Mouse (Mus musculus): ENCODE results near the gene Pcca.
A peak's percentile ranks its signal among the peaks of the same experiment; 100 is the strongest.

Pcca gene

DNA sequence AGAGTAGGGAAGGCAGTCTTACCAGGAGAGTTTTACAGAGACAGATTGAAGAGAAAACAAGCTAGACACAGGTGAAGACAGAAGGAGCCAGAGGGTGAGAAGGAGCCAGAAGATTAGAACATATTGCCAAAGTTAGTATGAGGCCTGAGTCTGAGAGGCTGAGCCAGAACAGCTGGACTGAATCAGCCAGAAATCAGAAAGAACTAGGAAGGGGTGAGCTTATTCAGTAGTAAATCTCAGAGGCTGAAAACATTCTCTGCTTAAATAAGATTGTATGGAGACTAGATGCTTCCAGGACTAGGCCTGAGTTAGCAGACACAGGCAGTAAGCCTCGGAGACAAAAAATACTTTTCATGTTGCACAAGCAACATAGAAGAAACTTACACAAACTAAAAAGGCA is 325.7 kb downstream of the Pcca start:
- DNase-seq, result no peak

DNA sequence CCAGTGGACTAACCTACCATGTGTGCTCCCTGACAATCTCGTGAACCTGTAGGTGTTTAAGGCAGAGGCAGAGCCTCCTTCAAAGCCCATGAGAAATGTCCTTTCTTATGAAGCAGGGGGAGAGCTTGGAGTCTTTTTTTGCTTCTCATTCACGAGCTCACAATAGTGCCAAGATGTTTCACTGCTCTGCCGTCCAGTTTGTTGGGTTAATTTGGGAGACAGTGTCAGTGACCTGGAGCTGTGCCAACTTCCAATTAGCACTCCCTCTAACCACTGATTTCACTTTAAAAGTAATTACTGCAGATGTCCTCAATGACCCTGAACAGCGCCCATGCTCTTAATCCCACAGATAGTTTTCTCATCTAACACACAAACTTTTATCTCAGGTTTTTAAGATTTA is 328.5 kb downstream of the Pcca start:
- DNase-seq, result peak; percentile 29

DNA sequence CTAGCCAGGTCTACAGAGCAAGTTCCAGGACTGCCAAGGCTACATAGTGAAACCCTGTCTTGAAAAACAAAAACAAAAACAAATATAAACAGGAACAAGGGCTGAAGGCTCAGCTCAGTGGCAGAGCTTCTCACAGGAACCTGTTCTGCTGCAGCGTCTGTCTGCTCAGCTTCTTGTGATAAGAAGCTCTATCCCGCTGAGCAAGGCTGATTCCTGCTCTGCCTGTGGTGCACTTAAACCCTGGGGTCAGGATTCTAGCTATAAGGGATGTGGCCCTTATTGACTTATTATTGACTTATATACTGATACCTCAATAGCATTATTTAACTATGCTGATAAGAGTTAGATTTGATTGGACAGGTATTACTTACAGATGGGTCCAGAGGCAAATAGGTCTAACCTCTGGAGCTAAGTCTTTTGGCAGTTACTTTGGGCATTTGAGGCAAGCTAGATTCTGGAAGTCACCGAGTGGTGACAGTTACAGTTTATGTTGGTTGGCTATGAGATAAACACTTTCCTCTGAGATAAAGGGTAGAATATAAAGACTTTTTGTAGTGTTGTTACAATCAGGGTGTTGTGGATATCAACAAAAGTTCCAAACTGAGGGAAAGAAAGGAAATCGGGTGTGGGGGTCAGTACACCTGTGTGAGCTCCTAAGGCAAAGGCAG is 331.5 kb downstream of the Pcca start:
- no peak for DNase-seq

DNA sequence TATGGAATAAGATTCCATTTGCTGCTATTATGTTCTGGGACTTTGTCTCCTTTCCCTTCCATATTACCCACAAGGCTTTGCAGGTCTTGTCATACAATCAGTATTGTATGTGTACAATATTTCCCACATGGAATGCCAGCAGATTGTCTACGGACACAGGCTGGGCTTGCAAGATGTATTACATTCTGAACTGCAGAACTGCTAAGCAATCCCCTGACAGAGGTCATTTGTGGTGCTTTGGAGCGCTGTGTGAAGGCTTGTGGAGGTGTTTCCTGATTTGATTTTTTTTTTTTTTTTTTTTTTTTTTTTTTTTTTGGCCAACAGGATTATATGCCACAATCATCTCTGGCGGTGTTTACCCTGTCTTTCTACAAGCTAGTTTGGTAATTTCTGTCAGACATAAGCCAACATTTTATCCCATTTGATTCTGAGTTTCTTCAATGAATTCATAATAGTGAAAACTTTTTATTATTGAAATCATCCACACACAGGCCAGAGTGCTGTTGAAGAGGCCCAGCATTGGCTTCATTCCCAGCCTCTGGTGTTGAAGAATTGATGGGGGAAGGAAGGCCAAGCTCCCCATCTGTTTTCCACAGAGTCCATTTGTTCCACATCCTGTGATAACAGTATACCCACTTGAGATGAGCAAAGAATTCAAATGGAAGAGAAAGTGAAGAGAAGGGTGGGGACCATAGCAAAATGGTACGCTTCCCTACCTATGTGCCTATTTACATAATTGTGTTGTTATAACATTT is 333.6 kb downstream of the Pcca start:
- DNase-seq, result peak; percentile 15

DNA sequence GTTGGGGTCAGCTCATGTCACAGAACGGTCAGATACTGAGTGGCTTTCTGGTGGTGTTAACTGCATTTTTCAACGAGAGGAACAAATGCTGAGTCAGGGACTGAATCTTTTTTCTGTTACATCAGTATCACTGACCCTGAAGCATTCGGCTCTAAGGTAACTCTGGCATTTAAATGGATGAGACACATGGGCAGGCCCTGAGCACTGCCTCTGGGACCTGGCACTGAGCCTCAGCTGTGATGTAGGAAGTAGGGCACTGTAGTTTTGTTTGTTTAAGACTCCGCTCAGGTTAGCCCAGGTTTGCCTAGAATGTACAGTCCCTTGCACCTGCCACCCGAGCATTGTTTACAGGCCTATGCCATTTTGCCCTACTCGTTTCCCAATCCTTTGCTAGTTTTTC is 335.7 kb downstream of the Pcca start:
- DNase-seq, result no peak

GRCm38 (mm10) chr14:122871841-122872580 is 337.9 kb downstream of the Pcca start:
- DNase-seq, result no peak

GRCm38 (mm10) chr14:122872612-122873011 is 338.5 kb downstream of the Pcca start:
- no peak for DNase-seq

GRCm38 (mm10) chr14:122875056-122875455 is 340.9 kb downstream of the Pcca start:
- DNase-seq, result no peak

GRCm38 (mm10) chr14:122875636-122876035 is 341.5 kb downstream of the Pcca start:
- DNase-seq, result no peak

DNA sequence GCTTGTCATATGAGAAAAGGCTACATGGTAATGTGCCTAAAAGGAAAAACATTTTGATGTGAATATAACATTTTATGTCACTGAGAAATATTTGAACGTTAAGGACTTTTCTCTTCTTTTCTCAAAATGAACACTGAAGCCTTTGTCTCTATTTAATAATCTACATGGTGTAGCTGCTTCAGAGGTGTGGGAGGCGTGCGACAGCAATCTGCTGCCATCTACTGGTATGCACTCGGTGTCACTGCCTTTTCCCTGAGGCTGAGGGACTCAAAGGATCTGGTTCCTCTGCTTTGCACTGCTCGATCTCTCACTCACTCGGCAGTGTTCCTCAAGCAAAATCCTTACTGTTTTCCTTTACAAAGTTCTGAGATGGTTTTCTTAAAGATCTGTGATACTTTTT is 342.0 kb downstream of the Pcca start:
- DNase-seq, result peak; percentile 84

DNA sequence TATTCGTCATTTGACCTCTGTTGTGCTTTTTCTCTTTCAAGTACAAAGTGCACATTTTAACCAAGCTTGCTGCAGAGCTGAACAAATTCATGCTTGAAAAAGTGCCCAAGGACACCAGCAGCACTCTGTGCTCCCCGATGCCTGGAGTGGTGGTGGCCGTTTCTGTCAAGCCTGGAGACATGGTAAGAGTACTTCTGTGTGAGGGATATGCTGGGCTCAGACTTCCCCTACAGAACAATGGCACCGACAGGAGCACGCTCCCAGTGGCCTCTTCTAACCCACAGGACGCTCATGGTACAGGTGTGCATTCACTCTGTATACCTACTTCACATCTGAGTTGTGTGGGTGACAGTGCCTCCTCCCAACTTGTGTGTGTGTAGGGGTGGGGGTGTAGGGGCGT is 342.6 kb downstream of the Pcca start:
- no peak for DNase-seq

DNA sequence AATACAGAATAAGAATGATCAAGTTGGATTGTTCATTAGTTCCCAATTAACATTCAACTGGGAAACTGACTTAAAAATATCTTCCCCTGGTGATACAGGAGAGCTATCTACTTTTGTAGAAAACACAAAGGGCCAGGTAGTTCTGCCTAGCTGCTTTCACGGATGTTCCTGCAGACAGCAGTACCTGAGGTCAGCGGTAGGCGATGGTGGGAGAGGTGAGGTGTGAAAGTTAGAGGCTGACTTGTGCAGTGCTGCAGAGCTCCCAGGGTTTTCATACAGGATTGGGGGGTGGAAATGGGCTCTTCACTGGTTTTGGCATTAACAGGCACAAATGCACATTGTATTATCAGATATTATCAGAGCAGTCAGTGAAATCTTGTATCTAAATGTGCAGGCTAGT is 343.7 kb downstream of the Pcca start:
- no peak for DNase-seq

GRCm38 (mm10) chr14:122880291-122880690 is 346.2 kb downstream of the Pcca start:
- no peak for DNase-seq

DNA sequence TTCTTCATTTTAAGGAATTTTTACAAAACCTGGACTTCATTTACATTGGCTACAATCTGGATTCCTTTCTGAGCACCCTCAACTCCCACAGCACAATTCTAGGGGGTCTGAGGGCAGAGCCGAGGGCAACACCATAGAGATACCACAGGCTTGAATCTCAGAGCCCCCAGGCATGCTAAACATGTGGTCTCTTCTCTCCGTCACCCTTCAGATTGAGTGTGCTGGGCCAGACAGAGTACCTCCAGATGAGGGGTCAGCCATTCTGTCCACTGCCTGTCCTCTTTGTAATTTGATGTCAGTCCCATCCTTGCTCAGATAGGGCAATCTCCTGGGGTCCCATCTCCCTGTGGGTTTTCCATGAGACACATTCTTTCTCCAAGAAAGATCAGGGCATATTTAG is 347.6 kb downstream of the Pcca start:
- DNase-seq, result no peak

DNA sequence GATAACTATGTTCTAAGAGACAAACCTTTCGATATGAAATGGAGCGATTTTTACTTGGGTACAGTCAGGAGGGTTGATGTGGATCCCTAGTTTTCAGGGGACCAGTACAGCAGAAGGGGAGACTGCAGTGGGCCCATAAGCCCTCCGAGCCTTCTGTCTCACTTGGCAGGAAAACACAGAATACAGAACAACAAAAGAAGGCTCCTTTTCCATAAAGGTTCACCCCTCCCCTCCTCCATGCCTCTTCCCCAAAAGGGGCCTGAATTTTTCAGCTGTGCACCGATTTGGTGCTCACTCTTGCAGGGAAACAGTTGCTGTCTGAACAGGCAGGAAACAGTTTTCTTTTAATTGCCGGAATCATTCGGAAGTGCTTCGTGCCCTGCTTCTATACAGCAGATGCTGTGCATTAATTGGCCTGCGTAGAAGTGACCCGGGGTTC is 348.1 kb downstream of the Pcca start:
- DNase-seq, result no peak

- no peak for DNase-seq
Observed at GRCm38 (mm10) chr14:122882795-122883409, 348.8 kb downstream of the Pcca start.

- DNase-seq, result no peak
Observed at GRCm38 (mm10) chr14:122883410-122883806, 349.3 kb downstream of the Pcca start.

GRCm38 (mm10) chr14:122883821-122884584 is 349.9 kb downstream of the Pcca start:
- no peak for DNase-seq

- no peak for DNase-seq
Observed at GRCm38 (mm10) chr14:122885893-122886292, 351.8 kb downstream of the Pcca start.

- no peak for DNase-seq
Observed at GRCm38 (mm10) chr14:122887278-122887677, 353.2 kb downstream of the Pcca start.

- DNase-seq, result no peak
Observed at GRCm38 (mm10) chr14:122887702-122888479, 353.8 kb downstream of the Pcca start.

- DNase-seq, result no peak
Observed at GRCm38 (mm10) chr14:122888480-122888872, 354.4 kb downstream of the Pcca start.

Measured in kidney, postnatal 14 days (tissue).